Mouse (Mus musculus): ENCODE data around the gene Sept9.

DNA sequence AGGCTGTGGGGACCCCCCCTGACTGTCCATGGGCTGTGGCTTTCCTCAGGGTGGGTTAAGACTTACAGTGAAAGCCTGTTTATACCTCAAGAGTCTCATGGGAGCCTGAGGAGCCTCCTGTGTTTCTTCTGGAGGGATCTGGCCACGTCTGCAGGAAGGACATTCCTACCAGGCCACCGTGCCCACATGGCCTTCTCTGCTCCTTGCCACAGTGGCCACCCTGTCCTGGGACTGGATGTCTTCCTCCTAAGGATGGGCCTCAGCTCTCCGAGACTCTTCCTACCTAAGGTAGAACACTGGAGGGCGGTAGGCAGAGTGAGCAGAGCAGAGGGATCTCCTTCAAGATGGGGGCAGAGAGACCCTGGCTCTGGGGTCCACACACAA, 96.6 kb downstream of the Sept9 start:
- no peak for TF ChIP-seq GATA1 (IDR thresholded peaks at IDR 0.05; ENCODE audit: low read length)
- TF ChIP-seq TAL1 (IDR thresholded peaks at IDR 0.05; ENCODE audit: low read length), result no peak
